Mouse (Mus musculus) intestine, embryonic 15.5 days (tissue): ENCODE data around the gene Olfr715. TPM values are rescaled to one million over a fixed set of nuclear protein-coding genes. Genes with fewer than 3 reads are reported as not detected.
"Not testable (repeated sequence)": the region's sequence is repeated elsewhere in the genome, so short reads cannot be mapped to it uniquely, and the experiment has no call there.

ENCODE experiments used
- ATAC-seq: fragments of 200-750 bp; cut with Nextera tagmentation; 2 replicates; pipeline ENCODE4 v1.8.0; 2017; ENCODE audit warnings: moderate TSS enrichment, moderate library complexity
- H3K27ac ChIP-seq: fragments of 300-500 bp; sonication (generic); 2 replicates; pipeline ENCODE4 v1.5.1; 2015; ENCODE audit warnings: mild to moderate bottlenecking, inconsistent platforms
- H3K27me3 ChIP-seq: fragments of 300-500 bp; sonication (generic); replicated peaks from 2 replicates; pipeline ENCODE4 v1.6.1; 2015; ENCODE audit warnings: inconsistent platforms
- H3K36me3 ChIP-seq: fragments of 300-500 bp; sonication (generic); 2 replicates; pipeline ENCODE4 v1.6.1; 2015; ENCODE audit warnings: inconsistent platforms
- H3K4me1 ChIP-seq: fragments of 300-500 bp; sonication (generic); replicated peaks from 2 replicates; pipeline ENCODE4 v1.6.1; 2015; ENCODE audit warnings: inconsistent platforms
- H3K4me2 ChIP-seq: fragments of 300-500 bp; sonication (generic); replicated peaks from 2 replicates; pipeline ENCODE4 v1.6.1; 2015; ENCODE audit warnings: mild to moderate bottlenecking, inconsistent platforms
- H3K4me3 ChIP-seq: fragments of 300-500 bp; sonication (generic); replicated peaks from 2 replicates; pipeline ENCODE4 v1.5.1; 2015; ENCODE audit warnings: inconsistent platforms
- H3K9ac ChIP-seq: fragments of 300-500 bp; sonication (generic); 2 replicates; pipeline ENCODE4 v1.6.1; 2015; ENCODE audit warnings: inconsistent platforms
- H3K9me3 ChIP-seq: fragments of 300-500 bp; sonication (generic); 2 replicates; pipeline ENCODE4 v1.6.1; 2016; ENCODE audit warnings: inconsistent platforms
- WGBS: fragments of 180-500 bp; shearing (Covaris S2); methylation state at CpG from one replicate; pipeline ENCODE4 v1.1.7; 2015; 5-methylcytosine and 5-hydroxymethylcytosine counted together
- polyA plus RNA-seq: library from polyadenylated mRNA; unstranded; fragments of >200 nt; fragmentation: Nextera tagmentation; extraction: Ambion mirVana; gene quantifications from 2 replicates; pipeline ENCODE4 v1.2.1, GENCODE M21; 2015

Olfr715 gene
- polyA plus RNA-seq = not detected in 2 replicates

DNA sequence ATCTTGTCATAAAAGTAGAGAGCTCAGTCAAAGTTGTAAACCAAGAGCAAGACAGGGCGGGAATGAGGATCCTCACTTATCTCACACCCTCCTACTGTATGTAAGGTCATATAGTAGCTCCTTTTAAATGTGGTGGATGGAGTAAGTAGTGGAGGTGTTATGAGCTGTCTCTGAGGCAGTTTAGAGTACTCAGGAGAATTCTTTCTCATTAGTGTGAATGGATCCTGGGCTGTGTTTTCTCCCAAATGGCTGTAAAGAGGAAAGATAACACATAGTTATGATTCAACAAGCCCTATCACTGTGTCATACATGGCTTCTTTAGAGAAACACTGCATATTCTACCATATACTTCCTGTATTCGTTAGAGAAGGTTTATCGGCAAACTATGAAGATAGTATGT lies at the start of gene Olfr715:
Gene Olfr715 (minus strand): TSS at position 101 of the 400 bp plus-strand sequence.
- not testable (repeated sequence) for H3K36me3 ChIP-seq, H3K27me3 ChIP-seq, ATAC-seq, H3K4me3 ChIP-seq, H3K4me1 ChIP-seq, H3K27ac ChIP-seq, H3K9ac ChIP-seq, H3K9me3 ChIP-seq, H3K4me2 ChIP-seq
- 76% methylated on average over 3 of the region's 3 CpGs for WGBS

DNA sequence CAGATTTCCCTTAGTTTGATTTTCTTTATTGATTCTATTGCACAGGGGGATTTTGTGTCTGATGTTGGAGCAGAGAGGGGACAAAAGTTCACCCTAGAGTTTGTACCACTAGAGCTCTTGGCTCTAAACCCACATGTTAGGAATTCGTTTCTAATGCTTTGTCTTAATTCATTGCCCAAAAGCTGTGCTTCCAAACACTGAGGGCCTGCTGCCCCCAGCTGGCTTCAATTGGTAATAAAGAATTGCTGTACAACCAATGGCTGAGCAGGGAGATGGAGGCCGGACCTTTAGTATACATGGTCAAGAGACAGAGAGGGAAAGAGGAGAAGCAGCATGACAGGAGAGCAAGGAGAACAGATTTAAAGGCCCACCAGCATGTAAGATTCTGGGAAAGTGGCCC lies 49.5 kb upstream of the Olfr715 start:
- Histone ChIP-seq H3K27ac (no peak overlapping the region), H3K9me3 (no peaks in the 10 kb centered on the region), H3K4me1 (no peaks in the 10 kb centered on the region), H3K4me3 (no peak overlapping the region), H3K36me3 (no peaks in the 10 kb centered on the region), H3K27me3 (no peaks in the 10 kb centered on the region), H3K9ac (no peak overlapping the region), H3K4me2 (no peak overlapping the region)
- no peak for ATAC-seq
- WGBS = 28% methylated on average over 2 of the region's 2 CpGs

DNA sequence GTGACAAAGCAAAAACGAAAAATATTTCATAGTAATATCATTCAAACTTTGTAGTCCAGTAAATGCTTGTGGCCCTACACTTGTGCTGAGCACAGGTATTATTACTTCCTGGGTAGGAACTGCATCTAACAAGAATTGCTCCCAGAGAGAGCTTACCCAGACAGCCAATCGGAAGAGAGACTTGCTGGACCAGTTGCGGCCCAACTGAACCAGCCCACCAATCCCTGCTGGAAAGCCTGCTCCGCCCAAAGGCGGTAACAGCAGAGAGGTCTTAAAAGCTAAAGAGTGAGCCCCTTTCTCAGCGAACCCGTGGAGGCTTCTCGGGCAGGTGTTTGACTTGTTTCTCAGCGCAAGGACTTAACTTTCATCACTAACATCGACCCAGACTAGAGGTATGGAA lies 35.8 kb upstream of the Olfr715 start, which contains the start of gene Nlrp14:
Gene Nlrp14 (plus strand): TSS at position 301 of the 400 bp plus-strand sequence.
- ATAC-seq = no peak
- Histone ChIP-seq H3K36me3 (no peaks in the 10 kb centered on the region), H3K27me3 (no peaks in the 10 kb centered on the region), H3K27ac (no peak within 1 kb of the TSS), H3K9me3 (no peaks in the 10 kb centered on the region), H3K4me1 (no peaks in the 10 kb centered on the region), H3K4me2 (no peak within 1 kb of the TSS), H3K4me3 (no peak within 1 kb of the TSS), H3K9ac (no peak within 1 kb of the TSS)
- 80% methylated on average over 10 of the region's 10 CpGs for WGBS

DNA sequence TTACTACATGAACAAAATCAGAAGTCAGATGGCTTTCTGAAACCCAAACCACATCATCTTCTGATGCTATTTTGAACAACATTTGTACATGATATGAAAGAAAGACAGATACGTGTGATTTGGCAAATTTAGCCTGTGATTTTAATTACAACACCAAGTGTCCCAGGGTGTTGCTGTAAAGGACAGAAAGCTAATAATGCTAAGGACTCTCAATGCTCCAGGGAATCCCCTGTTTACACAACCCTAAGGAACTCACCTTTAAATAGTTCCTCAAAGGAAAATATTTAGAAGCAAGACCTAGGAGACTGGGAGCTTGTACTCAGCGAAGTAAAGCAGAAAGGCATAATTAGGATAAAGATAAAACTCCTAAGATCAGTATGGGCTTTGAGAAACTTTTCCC lies 7.1 kb upstream of the Olfr715 start, which contains the start of gene Olfr716:
Gene Olfr716 (plus strand): TSS at position 301 of the 400 bp plus-strand sequence.
- not testable (repeated sequence) for H3K36me3 ChIP-seq, H3K4me1 ChIP-seq, H3K27me3 ChIP-seq, H3K9me3 ChIP-seq, H3K4me3 ChIP-seq, H3K27ac ChIP-seq, ATAC-seq, H3K9ac ChIP-seq, H3K4me2 ChIP-seq
- 72% methylated on average over 2 of the region's 2 CpGs for WGBS

DNA sequence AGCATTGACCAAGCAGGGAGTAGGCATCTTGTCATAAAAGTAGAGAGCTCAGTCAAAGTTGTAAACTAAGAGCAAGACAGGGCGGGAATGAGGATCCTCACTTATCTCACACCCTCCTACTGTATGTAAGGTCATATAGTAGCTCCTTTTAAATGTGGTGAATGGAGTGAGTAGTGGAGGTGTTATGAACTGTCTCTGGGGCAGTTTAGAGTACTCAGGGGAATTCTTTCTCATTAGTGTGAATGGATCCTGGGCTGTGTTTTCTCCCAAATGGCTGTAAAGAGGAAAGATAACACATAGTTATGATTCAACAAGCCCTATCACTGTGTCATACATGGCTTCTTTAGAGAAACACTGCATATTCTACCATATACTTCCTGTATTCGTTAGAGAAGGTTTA lies 20.6 kb downstream of the Olfr715 start, which contains the start of gene Olfr715b:
Gene Olfr715b (minus strand): TSS at position 101 of the 400 bp plus-strand sequence.
- H3K9me3 ChIP-seq, H3K27me3 ChIP-seq, ATAC-seq, H3K36me3 ChIP-seq, H3K9ac ChIP-seq, H3K4me1 ChIP-seq, H3K4me2 ChIP-seq, H3K4me3 ChIP-seq, H3K27ac ChIP-seq: not testable (repeated sequence)
- 87% methylated on average over 2 of the region's 2 CpGs for WGBS

DNA sequence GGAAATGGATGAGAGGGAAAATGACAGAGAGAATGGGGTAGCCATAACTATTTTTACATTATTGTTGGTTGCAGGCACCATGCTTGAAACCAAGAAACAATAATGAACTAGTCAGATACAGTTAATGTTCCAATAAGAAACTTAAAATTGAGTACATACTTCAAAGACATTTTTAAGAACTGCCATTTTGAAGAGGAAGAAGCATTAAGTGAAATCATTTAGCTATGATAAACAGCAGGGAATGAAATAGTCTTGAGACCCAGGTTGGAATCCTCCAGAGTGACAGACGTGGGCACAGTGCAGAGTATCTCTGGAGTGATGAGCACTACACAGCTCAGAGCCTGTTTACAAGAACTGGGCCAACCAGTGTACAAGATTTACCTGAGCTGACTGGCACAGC lies 38.0 kb downstream of the Olfr715 start, which contains the start of gene Olfr17:
Gene Olfr17 (plus strand): TSS at position 301 of the 400 bp plus-strand sequence.
- Histone ChIP-seq H3K27ac (no peak within 1 kb of the TSS), H3K4me1 (no peaks in the 10 kb centered on the region), H3K4me2 (no peak within 1 kb of the TSS), H3K36me3 (no peaks in the 10 kb centered on the region), H3K4me3 (no peak within 1 kb of the TSS), H3K9me3 (no peaks in the 10 kb centered on the region), H3K27me3 (no peaks in the 10 kb centered on the region), H3K9ac (no peak within 1 kb of the TSS)
- 58% methylated on average over 1 of the region's 1 CpGs for WGBS
- no peak for ATAC-seq

Other genes starting within 250 kb of the Olfr715 start
- not detected in 2 replicates for gene Olfr706, start 242.9 kb downstream of the Olfr715 start, polyA plus RNA-seq
- gene Olfr707, start 229.8 kb downstream of the Olfr715 start, polyA plus RNA-seq = not detected in 2 replicates
- not detected in 2 replicates for gene Olfr1532-ps1, start 223.1 kb downstream of the Olfr715 start, polyA plus RNA-seq
- not detected in 2 replicates for gene Olfr709-ps1, start 198.9 kb downstream of the Olfr715 start, polyA plus RNA-seq
- gene Olfr710, start 182.8 kb downstream of the Olfr715 start, polyA plus RNA-seq = not detected in 2 replicates
- not detected in 2 replicates for gene Olfr6, start 167.1 kb downstream of the Olfr715 start, polyA plus RNA-seq
- gene Olfr711, start 155.6 kb downstream of the Olfr715 start, polyA plus RNA-seq = not detected in 2 replicates
- gene Olfr2, start 125.0 kb downstream of the Olfr715 start, polyA plus RNA-seq = not detected in 2 replicates
- gene Olfr713, start 99.9 kb downstream of the Olfr715 start, polyA plus RNA-seq = not detected in 2 replicates
- gene Olfr714, start 60.1 kb downstream of the Olfr715 start, polyA plus RNA-seq = not detected in 2 replicates
- gene Olfr17, start 37.9 kb downstream of the Olfr715 start, polyA plus RNA-seq = not detected in 2 replicates
- gene Olfr715b, start 20.7 kb downstream of the Olfr715 start, polyA plus RNA-seq = not detected in 2 replicates
- not detected in 2 replicates for gene Olfr716, start 7.2 kb upstream of the Olfr715 start, polyA plus RNA-seq
- not detected in 2 replicates for gene Nlrp14, start 35.9 kb upstream of the Olfr715 start, polyA plus RNA-seq
- not detected in 2 replicates for gene Rbmxl2, start 78.4 kb upstream of the Olfr715 start, polyA plus RNA-seq
- gene Syt9, start 239.6 kb upstream of the Olfr715 start, polyA plus RNA-seq = 3.5 and 4.4 TPM in 2 replicates